Mouse (Mus musculus) liver, adult (tissue): ENCODE results near the gene Dock7.

ENCODE experiments used
- GATA4 ChIP-seq: IDR thresholded peaks from 2 replicates; pipeline ENCODE4 v1.6.1; 2014; ENCODE audit warnings: mild to moderate bottlenecking, low read length; ENCODE audit not compliant: insufficient replicate concordance

Gene Dock7

GRCm38 (mm10) chr4:98955986-98956385 is 164.7 kb downstream of the Dock7 start:
- TF ChIP-seq GATA4, result no peak

DNA sequence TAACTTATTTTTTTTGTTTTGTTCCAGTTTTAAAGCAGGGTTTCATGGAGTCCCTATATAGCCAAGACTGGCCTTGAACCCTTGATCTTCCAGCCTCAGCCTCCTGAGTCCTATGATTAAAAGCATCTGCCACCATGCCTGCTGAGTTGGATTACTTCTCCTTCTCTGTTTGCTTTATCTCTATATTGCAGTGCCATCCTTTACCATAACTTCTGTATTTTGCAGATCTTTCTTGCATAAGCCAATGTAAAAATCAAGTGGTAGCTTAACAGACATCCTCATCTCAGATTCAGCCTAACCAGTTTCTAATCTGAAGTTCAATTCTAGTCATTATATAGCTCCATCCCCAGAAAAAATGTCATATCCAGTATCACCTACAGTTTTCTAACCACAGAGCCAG is 170.2 kb downstream of the Dock7 start:
- no peak for TF ChIP-seq GATA4

- no peak for TF ChIP-seq GATA4
Measured at GRCm38 (mm10) chr4:98936036-98936435, 184.7 kb downstream of the Dock7 start.

DNA sequence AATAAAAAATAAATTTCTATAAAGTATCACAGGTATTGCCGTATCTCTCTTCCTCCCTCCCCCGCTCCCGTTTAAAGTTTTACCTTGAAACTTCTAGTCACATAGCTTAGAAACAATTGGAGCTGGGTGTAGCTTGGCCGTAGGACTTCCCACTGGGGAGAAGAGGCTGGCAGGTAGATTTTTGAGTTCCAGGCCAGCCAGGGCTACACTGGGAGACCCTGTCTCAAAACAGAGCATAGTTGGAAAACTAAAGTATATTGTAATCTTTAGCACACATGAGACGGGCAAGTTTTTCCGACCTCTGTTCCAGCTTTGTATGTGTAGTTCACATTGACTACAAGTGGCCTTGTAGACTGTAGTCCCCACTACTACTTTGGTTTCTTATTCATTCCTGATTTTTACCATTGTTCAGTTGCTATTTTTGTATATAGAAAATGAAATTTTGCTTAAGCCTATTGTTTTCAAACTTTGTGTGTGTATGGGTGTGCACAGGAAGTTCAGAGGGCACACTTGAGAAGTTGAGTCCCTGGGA is 195.4 kb downstream of the Dock7 start:
- TF ChIP-seq GATA4, result no peak

DNA sequence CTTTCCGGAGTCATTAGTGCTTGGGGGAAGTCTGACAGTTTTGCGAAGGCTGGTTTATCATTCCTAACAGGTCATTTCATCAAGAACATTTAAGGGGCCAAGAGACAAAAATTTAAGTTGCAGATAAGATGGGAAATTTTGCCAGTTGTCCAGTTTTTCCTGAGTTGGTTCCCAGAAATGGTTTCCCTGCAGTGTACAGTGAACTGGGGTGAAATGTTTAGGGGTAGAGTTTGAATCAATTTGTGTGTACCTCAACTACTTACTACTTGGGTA is 195.9 kb downstream of the Dock7 start:
- TF ChIP-seq GATA4, result no peak

DNA sequence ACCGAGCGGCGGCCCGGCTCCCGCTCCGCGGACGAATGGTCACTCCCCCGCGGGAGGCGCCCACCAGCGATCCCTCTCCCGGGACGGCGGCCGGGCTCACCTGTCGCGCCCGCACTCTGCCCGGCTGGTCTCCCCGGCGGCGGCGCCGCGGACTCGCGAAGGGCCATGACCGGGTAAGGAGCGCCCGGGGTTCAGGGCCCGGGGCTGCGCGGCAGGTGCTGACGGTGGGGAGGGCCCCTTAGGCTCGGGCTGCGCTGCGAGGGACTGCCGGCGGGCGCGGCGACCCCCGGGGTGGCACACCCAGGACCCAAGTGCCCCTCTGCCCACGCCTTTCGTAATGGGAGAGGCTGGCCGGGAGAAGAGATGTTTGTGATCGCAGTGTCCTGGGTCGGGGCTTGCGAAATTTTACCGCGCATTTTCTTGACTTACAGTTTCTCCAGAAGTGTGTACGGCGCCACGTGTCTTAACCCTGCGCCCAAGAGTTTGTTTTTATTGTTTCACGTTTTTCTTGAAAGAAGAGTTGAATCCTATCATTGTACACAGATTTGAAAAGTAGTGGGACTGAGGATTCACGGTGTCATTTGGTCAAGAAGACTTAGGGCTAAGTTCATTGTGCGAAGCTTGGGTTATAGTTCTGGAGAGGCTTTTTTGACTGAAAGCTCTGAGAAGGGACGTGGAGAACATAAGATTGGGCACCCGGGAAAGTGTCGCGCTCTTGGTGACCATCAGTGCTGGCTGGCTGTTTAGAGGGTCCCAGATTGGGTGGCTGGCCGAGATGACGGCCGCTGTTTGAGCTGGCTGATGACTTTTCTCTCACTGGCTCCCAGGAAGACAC is 196.4 kb downstream of the Dock7 start:
- TF ChIP-seq GATA4, result no peak

GRCm38 (mm10) chr4:98923568-98924070 is 197.1 kb downstream of the Dock7 start, which contains the start of gene Usp1:
Usp1 (plus strand) TSS chr4:98923810.
- no peak for TF ChIP-seq GATA4

DNA sequence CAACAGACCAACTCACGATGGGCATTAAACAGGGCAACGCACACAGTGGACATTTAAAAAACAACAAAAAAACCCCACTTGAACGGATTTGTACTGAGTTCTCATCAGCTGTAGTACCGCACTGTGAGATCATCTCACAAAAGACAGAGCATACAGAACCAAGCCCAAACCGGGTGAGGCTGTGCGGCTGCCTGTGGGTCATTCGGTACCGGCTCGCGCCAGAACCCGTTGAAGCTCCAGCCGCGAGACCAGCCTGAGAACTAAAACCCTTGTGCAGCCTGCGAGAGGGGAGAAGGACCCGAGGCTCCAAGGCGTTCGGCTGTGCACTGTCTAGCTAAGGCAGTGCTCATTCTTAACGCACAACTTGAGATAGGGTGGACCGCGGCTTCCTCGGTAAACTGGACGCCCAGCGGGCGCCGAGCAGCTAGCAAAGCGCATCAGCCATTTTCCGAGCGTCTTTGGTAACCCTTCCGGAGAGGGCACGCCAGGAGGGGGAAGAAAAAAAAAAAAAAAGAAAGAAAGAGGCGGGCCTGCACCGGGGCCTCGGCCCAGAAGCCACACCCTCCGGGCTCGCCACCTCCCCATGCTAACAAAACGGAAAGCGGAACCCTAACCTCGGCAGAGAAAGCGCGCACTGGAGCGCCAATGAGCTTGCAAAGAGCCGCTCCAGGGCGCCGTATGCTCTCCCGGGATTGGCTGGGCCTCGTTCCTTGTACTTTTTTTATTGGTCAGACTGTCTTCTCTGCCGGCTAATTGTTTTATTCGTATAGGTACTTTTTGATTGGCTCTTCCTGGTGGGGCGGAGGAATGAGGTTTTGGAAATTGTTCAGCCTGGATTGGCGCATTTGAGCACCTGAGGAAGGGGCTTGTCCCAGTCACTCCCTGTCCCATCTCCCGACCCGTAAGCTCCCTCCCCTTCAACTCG is 197.8 kb downstream of the Dock7 start:
- no peak for TF ChIP-seq GATA4

DNA sequence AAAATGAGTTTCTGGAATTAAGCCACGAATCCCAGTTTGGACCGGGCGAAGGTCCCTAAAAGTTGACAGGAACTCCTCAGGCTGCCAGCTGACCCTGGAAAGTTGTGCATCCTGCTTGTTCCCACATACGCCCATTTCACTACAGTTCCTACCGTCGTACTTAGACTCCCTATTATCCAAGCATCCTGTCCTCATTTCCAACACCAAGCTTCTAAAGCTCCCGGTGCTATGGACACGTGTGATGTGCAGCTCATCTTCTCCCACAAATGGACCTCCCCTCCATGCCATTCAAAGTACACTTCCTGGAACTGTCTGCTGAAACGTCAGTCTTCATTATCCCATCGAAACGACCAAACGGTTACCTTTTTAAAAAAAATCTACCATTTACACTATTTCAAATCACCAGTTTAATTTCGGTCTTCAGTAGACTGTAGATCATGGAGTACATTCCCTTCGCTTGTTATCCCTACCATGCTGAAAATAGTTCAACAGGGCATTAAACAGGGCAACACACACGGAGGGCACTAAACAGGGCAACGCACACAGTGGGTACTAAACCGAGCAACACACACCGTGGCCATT is 198.6 kb downstream of the Dock7 start:
- TF ChIP-seq GATA4, result no peak

- no peak for TF ChIP-seq GATA4
Measured at GRCm38 (mm10) chr4:98920896-98921295, 199.8 kb downstream of the Dock7 start.

DNA sequence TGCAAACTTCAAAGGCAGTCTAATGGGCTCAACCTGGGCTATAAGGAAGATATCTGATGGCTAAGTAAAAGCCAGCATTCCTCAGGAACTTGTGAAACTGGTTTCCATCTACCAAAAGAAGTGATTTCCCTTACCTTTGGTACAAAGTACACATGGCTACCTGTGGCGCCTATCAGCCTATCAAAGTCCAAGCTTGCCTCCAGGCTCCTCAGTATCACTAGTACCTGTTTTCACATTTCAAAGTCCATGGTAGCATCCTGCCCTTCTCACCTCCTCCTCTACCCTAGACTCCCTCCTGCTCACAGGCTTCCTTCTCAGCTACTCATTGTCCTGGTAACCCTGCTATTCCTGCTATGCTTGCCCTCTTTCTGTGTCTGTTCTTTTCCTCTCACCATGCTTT is 202.5 kb downstream of the Dock7 start:
- no peak for TF ChIP-seq GATA4

DNA sequence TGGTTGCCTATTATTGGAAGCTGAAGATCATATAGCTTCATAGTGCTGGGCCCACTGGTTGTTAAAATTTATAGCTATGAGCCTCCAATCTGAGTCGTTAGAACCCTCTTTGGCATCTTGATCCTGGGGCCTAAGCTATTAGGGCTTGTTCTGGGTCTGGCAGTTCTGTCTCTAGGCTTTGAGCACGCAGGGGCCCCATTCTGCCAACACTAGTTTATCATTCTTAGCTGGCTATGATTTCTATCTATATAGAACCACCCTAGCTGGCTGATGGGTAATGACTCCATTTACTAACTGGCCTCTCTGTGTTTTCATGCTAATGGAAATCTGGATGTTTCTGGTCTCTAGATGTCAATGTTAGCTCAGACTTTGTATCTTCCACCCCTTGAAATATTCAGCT is 203.0 kb downstream of the Dock7 start:
- TF ChIP-seq GATA4, result no peak

- no peak for TF ChIP-seq GATA4
Measured at GRCm38 (mm10) chr4:98910246-98910645, 210.5 kb downstream of the Dock7 start.

DNA sequence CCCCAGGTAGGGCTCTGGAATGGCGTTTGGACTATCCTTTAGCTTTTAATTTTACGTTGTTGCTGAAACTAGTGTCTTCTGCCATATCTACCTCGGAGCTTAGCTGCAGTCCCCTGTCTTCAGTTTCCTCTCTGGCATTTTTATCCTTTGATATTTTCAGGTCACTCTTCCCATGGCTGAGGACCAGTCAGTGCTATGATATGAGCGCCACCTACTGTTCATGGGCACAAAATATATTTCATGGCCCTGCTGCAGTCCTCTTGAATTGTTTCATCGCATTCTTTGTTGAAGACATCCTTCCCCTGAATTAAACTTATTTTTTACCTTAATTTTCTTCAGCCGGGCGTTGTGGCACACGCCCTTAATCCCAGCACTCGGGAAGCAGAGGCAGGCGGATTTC is 233.6 kb downstream of the Dock7 start:
- TF ChIP-seq GATA4, result no peak
